Mouse (Mus musculus): ENCODE measurements around the gene Cln6. TPM values are rescaled to one million over a fixed set of nuclear protein-coding genes. Genes with fewer than 3 reads are reported as not detected.

Gene Cln6
- polyA plus RNA-seq, 1 experiment from 2014 or later = 7.9 TPM

- no peaks in the 10 kb centered on the region for H3K27me3 ChIP-seq (ENCODE audit: control insufficient read depth, insufficient read depth, low read length)
- no peaks in the 10 kb centered on the region for H3K4me1 ChIP-seq (replicated peaks; ENCODE audit: control insufficient read depth, insufficient read depth, low read length)
- H3K36me3 ChIP-seq (ENCODE audit: control insufficient read depth, insufficient read depth, low read length) = 0 out of 2 replicates have a peak, but pooled peaks cover 5% of the 10 kb centered on the region
- no peak overlapping the region for H3K4me2 ChIP-seq (replicated peaks; ENCODE audit: low read depth, low read length)
- no peak overlapping the region for H3K9ac ChIP-seq (ENCODE audit: low read depth, low read length)
- H3K9me3 ChIP-seq (ENCODE audit: control insufficient read depth, low read length) = no peaks in the 10 kb centered on the region
- ATAC-seq (ENCODE audit: low FRiP score) (no peak), DNase-seq (ENCODE audit: low spot score) (no peak)
- no peak overlapping the region for H3K4me3 ChIP-seq (ENCODE audit: low read depth, low read length)
- WGBS = 79% methylated on average over 12 of the region's 12 CpGs
- no peak overlapping the region for H3K27ac ChIP-seq (ENCODE audit: low read depth, low read length)
These were observed 43.3 kb downstream of the Cln6 start for GRCm38 (mm10) chr9:62881871-62882270.

DNA sequence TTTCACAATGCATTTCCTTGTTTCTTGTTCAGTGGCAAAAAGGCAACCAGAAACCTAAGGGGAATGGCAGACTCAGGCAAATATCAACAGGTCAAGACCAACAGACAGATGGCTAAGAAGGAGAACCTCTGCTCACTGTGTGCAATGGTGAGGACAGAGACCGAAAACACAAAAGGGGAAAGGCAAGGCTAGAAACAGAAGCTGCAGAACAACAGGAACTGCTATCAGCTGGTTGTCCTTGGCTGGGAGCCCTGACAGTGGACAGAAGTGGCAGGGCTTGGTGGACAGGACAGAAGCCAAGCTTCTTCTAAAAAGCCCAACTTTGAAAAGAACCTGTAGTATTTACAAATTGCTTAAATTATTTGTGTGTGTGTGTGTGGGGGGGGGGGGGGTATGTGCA lies 55.9 kb downstream of the Cln6 start:
- Histone ChIP-seq H3K4me3 (ENCODE audit: low read depth, low read length) (no peak overlapping the region), H3K27ac (ENCODE audit: low read depth, low read length) (no peak overlapping the region)

More for the DNA sequence above, 55.9 kb downstream of the Cln6 start:
- no peak for ATAC-seq (ENCODE audit: low FRiP score)
- Histone ChIP-seq H3K27me3 (ENCODE audit: control insufficient read depth, insufficient read depth, low read length) (no peaks in the 10 kb centered on the region), H3K9ac (ENCODE audit: low read depth, low read length) (no peak overlapping the region), H3K36me3 (ENCODE audit: control insufficient read depth, insufficient read depth, low read length) (peaks cover 7% of the 10 kb centered on the region), H3K4me2 (replicated peaks; ENCODE audit: low read depth, low read length) (no peak overlapping the region), H3K9me3 (ENCODE audit: control insufficient read depth, low read length) (no peaks in the 10 kb centered on the region), H3K4me1 (replicated peaks; ENCODE audit: control insufficient read depth, insufficient read depth, low read length) (no peaks in the 10 kb centered on the region)
- no peak for DNase-seq (ENCODE audit: low spot score)
- WGBS = 96% methylated on average over 1 of the region's 1 CpGs

Other genes starting within 250 kb of the Cln6 start
- gene Itga11, start 161.0 kb upstream of the Cln6 start, polyA plus RNA-seq (2014; fragmentation: Nextera tagmentation; extraction: Ambion mirVana) = 2.9 and 3.0 TPM in 2 replicates
- 46.9 and 53.7 TPM in 2 replicates for gene Fem1b, start 26.9 kb upstream of the Cln6 start, polyA plus RNA-seq (2014; fragmentation: Nextera tagmentation; extraction: Ambion mirVana)
- 4.5 and 7.5 TPM in 2 replicates for gene Calml4, start 19.3 kb downstream of the Cln6 start, polyA plus RNA-seq (2014; fragmentation: Nextera tagmentation; extraction: Ambion mirVana)
- 70.8 and 71.5 TPM in 2 replicates for gene Pias1, start 149.1 kb downstream of the Cln6 start, polyA plus RNA-seq (2014; fragmentation: Nextera tagmentation; extraction: Ambion mirVana)

All from hindbrain, embryonic 11.5 days (tissue).